Mouse (Mus musculus): ENCODE data around the gene Cd248. TPM values are rescaled to one million over a fixed set of nuclear protein-coding genes. Genes with fewer than 3 reads are reported as not detected.

Gene Cd248
- polyA plus RNA-seq, 1 experiment from 2014 or later = 88.3 TPM

GRCm38 (mm10) chr19:5057876-5058775 lies 9.8 kb upstream of the Cd248 start:
- no peak overlapping the region for H3K9ac ChIP-seq (replicated peaks; ENCODE audit: low read depth, low read length)
- H3K9me3 ChIP-seq (ENCODE audit: control insufficient read depth, low read depth, low read length) = no peaks in the 10 kb centered on the region
- H3K4me1 ChIP-seq (ENCODE audit: control insufficient read depth, insufficient read depth, low read length) = peaks cover 31% of the 10 kb centered on the region
- 0 out of 2 replicates have a peak overlapping the region, but pooled peaks have one; percentile 45 for H3K27ac ChIP-seq (ENCODE audit: low read length)
- ATAC-seq (ENCODE audit: insufficient number of reproducible peaks, insufficient read depth, low FRiP score, low read depth) = no peak
- no peak overlapping the region for H3K4me2 ChIP-seq (replicated peaks; ENCODE audit: low read depth, low read length)
- H3K4me3 ChIP-seq (ENCODE audit: low read depth, low read length) = no peak overlapping the region
- WGBS = 22% methylated on average over 16 of the region's 16 CpGs
- H3K27me3 ChIP-seq (ENCODE audit: control insufficient read depth, insufficient read depth, low read length) = 0 out of 2 replicates have a peak, but pooled peaks cover 4% of the 10 kb centered on the region
- no peaks in the 10 kb centered on the region for H3K36me3 ChIP-seq (ENCODE audit: control insufficient read depth, insufficient read depth, low read length)

- 9% methylated on average over 10 of the region's 10 CpGs for WGBS
These were observed 8.8 kb upstream of the Cd248 start for GRCm38 (mm10) chr19:5058801-5059771.

GRCm38 (mm10) chr19:5060365-5061330 lies 7.2 kb upstream of the Cd248 start:
- Histone ChIP-seq H3K27ac (ENCODE audit: low read length) (peak overlapping the region; percentile 66; the same call in 1 of the 2 replicates), H3K4me1 (ENCODE audit: control insufficient read depth, insufficient read depth, low read length) (peaks cover 43% of the 10 kb centered on the region), H3K27me3 (ENCODE audit: control insufficient read depth, insufficient read depth, low read length) (no peaks in the 10 kb centered on the region), H3K9me3 (ENCODE audit: control insufficient read depth, low read depth, low read length) (no peaks in the 10 kb centered on the region), H3K36me3 (ENCODE audit: control insufficient read depth, insufficient read depth, low read length) (no peaks in the 10 kb centered on the region), H3K9ac (replicated peaks; ENCODE audit: low read depth, low read length) (no peak overlapping the region), H3K4me2 (replicated peaks; ENCODE audit: low read depth, low read length) (no peak overlapping the region), H3K4me3 (ENCODE audit: low read depth, low read length) (no peak overlapping the region)
- WGBS = 24% methylated on average over 5 of the region's 5 CpGs
- peak; percentile 31; the same call in 1 of the 2 replicates for ATAC-seq (ENCODE audit: insufficient number of reproducible peaks, insufficient read depth, low FRiP score, low read depth)

More at GRCm38 (mm10) chr19:5058801-5059771, 8.8 kb upstream of the Cd248 start:
- Histone ChIP-seq H3K9me3 (ENCODE audit: control insufficient read depth, low read depth, low read length) (no peaks in the 10 kb centered on the region), H3K4me2 (replicated peaks; ENCODE audit: low read depth, low read length) (peak overlapping the region; percentile 14; the same call in 1 of the 2 replicates), H3K27me3 (ENCODE audit: control insufficient read depth, insufficient read depth, low read length) (no peaks in the 10 kb centered on the region), H3K9ac (replicated peaks; ENCODE audit: low read depth, low read length) (0 out of 2 replicates have a peak overlapping the region, but pooled peaks have one; percentile 7), H3K4me3 (ENCODE audit: low read depth, low read length) (no peak overlapping the region), H3K27ac (ENCODE audit: low read length) (peak overlapping the region; percentile 66; the same call in 1 of the 2 replicates), H3K36me3 (ENCODE audit: control insufficient read depth, insufficient read depth, low read length) (no peaks in the 10 kb centered on the region), H3K4me1 (ENCODE audit: control insufficient read depth, insufficient read depth, low read length) (peaks cover 31% of the 10 kb centered on the region)
- ATAC-seq (ENCODE audit: insufficient number of reproducible peaks, insufficient read depth, low FRiP score, low read depth) = peak; percentile 40; the same call in 1 of the 2 replicates

- no peaks in the 10 kb centered on the region for H3K36me3 ChIP-seq (ENCODE audit: control insufficient read depth, insufficient read depth, low read length)
- no peak overlapping the region for H3K4me2 ChIP-seq (replicated peaks; ENCODE audit: low read depth, low read length)
- no peak overlapping the region for H3K4me3 ChIP-seq (ENCODE audit: low read depth, low read length)
- H3K27me3 ChIP-seq (ENCODE audit: control insufficient read depth, insufficient read depth, low read length) = no peaks in the 10 kb centered on the region
- no peak overlapping the region for H3K27ac ChIP-seq (ENCODE audit: low read length)
- H3K4me1 ChIP-seq (ENCODE audit: control insufficient read depth, insufficient read depth, low read length) = peaks cover 48% of the 10 kb centered on the region
- WGBS = 88% methylated on average over 5 of the region's 5 CpGs
- H3K9ac ChIP-seq (replicated peaks; ENCODE audit: low read depth, low read length) = no peak overlapping the region
- H3K9me3 ChIP-seq (ENCODE audit: control insufficient read depth, low read depth, low read length) = no peaks in the 10 kb centered on the region
- no peak for ATAC-seq (ENCODE audit: insufficient number of reproducible peaks, insufficient read depth, low FRiP score, low read depth)
These were observed 5.8 kb upstream of the Cd248 start for GRCm38 (mm10) chr19:5062041-5062440.

- Histone ChIP-seq H3K27me3 (ENCODE audit: control insufficient read depth, insufficient read depth, low read length) (no peaks in the 10 kb centered on the region), H3K4me2 (replicated peaks; ENCODE audit: low read depth, low read length) (no peak overlapping the region), H3K9me3 (ENCODE audit: control insufficient read depth, low read depth, low read length) (no peaks in the 10 kb centered on the region), H3K4me3 (ENCODE audit: low read depth, low read length) (no peak overlapping the region), H3K27ac (ENCODE audit: low read length) (no peak overlapping the region), H3K9ac (replicated peaks; ENCODE audit: low read depth, low read length) (no peak overlapping the region), H3K4me1 (ENCODE audit: control insufficient read depth, insufficient read depth, low read length) (peaks cover 51% of the 10 kb centered on the region), H3K36me3 (ENCODE audit: control insufficient read depth, insufficient read depth, low read length) (no peaks in the 10 kb centered on the region)
- 74% methylated on average over 6 of the region's 6 CpGs for WGBS
- no peak for ATAC-seq (ENCODE audit: insufficient number of reproducible peaks, insufficient read depth, low FRiP score, low read depth)
These were observed 5.4 kb upstream of the Cd248 start for GRCm38 (mm10) chr19:5062446-5062845.

GRCm38 (mm10) chr19:5065104-5065503 lies 2.8 kb upstream of the Cd248 start:
- Histone ChIP-seq H3K4me1 (ENCODE audit: control insufficient read depth, insufficient read depth, low read length) (peaks cover 49% of the 10 kb centered on the region), H3K9ac (replicated peaks; ENCODE audit: low read depth, low read length) (no peak overlapping the region), H3K36me3 (ENCODE audit: control insufficient read depth, insufficient read depth, low read length) (no peaks in the 10 kb centered on the region), H3K27ac (ENCODE audit: low read length) (peak overlapping the region; percentile 33; the same call in 1 of the 2 replicates), H3K9me3 (ENCODE audit: control insufficient read depth, low read depth, low read length) (no peaks in the 10 kb centered on the region), H3K27me3 (ENCODE audit: control insufficient read depth, insufficient read depth, low read length) (0 out of 2 replicates have a peak, but pooled peaks cover 2% of the 10 kb centered on the region), H3K4me2 (replicated peaks; ENCODE audit: low read depth, low read length) (no peak overlapping the region), H3K4me3 (ENCODE audit: low read depth, low read length) (no peak overlapping the region)
- WGBS = 39% methylated on average over 7 of the region's 7 CpGs
- no peak for ATAC-seq (ENCODE audit: insufficient number of reproducible peaks, insufficient read depth, low FRiP score, low read depth)

GRCm38 (mm10) chr19:5067040-5067799 lies 658 bp upstream of the Cd248 start:
- H3K36me3 ChIP-seq (ENCODE audit: control insufficient read depth, insufficient read depth, low read length) = no peaks in the 10 kb centered on the region
- peak overlapping the region; percentile 28; the same call in 1 of the 2 replicates for H3K9ac ChIP-seq (replicated peaks; ENCODE audit: low read depth, low read length)
- H3K27ac ChIP-seq (ENCODE audit: low read length) = peak overlapping the region; percentile 95
- peak overlapping the region; percentile 70; the same call in 1 of the 2 replicates for H3K4me3 ChIP-seq (ENCODE audit: low read depth, low read length)
- 0 out of 2 replicates have a peak, but pooled peaks cover 2% of the 10 kb centered on the region for H3K27me3 ChIP-seq (ENCODE audit: control insufficient read depth, insufficient read depth, low read length)
- H3K4me1 ChIP-seq (ENCODE audit: control insufficient read depth, insufficient read depth, low read length) = peaks cover 45% of the 10 kb centered on the region
- 3% methylated on average over 15 of the region's 15 CpGs for WGBS
- ATAC-seq (ENCODE audit: insufficient number of reproducible peaks, insufficient read depth, low FRiP score, low read depth) = no peak
- no peaks in the 10 kb centered on the region for H3K9me3 ChIP-seq (ENCODE audit: control insufficient read depth, low read depth, low read length)
- peak overlapping the region; percentile 76 for H3K4me2 ChIP-seq (replicated peaks; ENCODE audit: low read depth, low read length)
